Mouse (Mus musculus) liver, postnatal 0 days (tissue): Measurements from ENCODE around the gene Gm44502. TPM values are rescaled to one million over a fixed set of nuclear protein-coding genes. Genes with fewer than 3 reads are reported as not detected.

Experiments
- ATAC-seq: fragments of 200-750 bp; cut with Nextera tagmentation; 2 replicates; pipeline ENCODE4 v1.8.0; 2017; ENCODE audit warnings: mild to moderate bottlenecking, moderate library complexity
- DNase-seq: peaks from one replicate; pipeline ENCODE4 v3.0.0-alpha.2; 2016
- H3K27ac ChIP-seq: fragments of 300-500 bp; sonication (generic); 2 replicates; pipeline ENCODE4 v1.5.1; 2014; ENCODE audit warnings: antibody characterized with exemption, moderate library complexity, mild to moderate bottlenecking, low read depth
- H3K27me3 ChIP-seq: fragments of 300-500 bp; sonication (generic); 2 replicates; pipeline ENCODE4 v1.6.1; 2014; ENCODE audit warnings: low read length, control low read depth, mixed read lengths; ENCODE audit not compliant: insufficient read depth
- H3K36me3 ChIP-seq: fragments of 300-500 bp; sonication (generic); replicated peaks from 2 replicates; pipeline ENCODE4 v1.6.1; 2014; ENCODE audit warnings: mild to moderate bottlenecking, control low read depth, low read length, moderate library complexity, mixed read lengths; ENCODE audit not compliant: insufficient read depth
- H3K4me1 ChIP-seq: fragments of 300-500 bp; sonication (generic); 2 replicates; pipeline ENCODE4 v1.6.1; 2014; ENCODE audit warnings: antibody characterized with exemption, mild to moderate bottlenecking, control low read depth; ENCODE audit not compliant: insufficient read depth
- H3K4me2 ChIP-seq: fragments of 300-500 bp; sonication (generic); 2 replicates; pipeline ENCODE4 v1.6.1; 2014; ENCODE audit warnings: low read depth, mild to moderate bottlenecking, low read length, moderate library complexity, mixed read lengths
- H3K4me3 ChIP-seq: fragments of 300-500 bp; sonication (generic); 2 replicates; pipeline ENCODE4 v1.5.1; 2014; ENCODE audit warnings: low read depth, low read length
- H3K9ac ChIP-seq: fragments of 300-500 bp; sonication (generic); replicated peaks from 2 replicates; pipeline ENCODE4 v1.6.1; 2014; ENCODE audit warnings: mild to moderate bottlenecking, moderate library complexity
- H3K9me3 ChIP-seq: fragments of 300-500 bp; sonication (generic); 2 replicates; pipeline ENCODE4 v1.6.1; 2016; ENCODE audit warnings: mild to moderate bottlenecking, control low read depth, low read length, mixed read lengths
- CTCF ChIP-seq: sonication (generic); IDR thresholded peaks from 2 replicates; pipeline ENCODE4 v1.5.1; 2016; ENCODE audit warnings: antibody characterized with exemption, low read depth
- EP300 ChIP-seq: IDR thresholded peaks from 2 replicates; pipeline ENCODE4 v1.6.1; 2016; ENCODE audit warnings: antibody characterized with exemption, low read depth, mild to moderate bottlenecking
- WGBS: fragments of 180-500 bp; shearing (Covaris S2); extraction: QIAGEN DNeasy Blood & Tissue Kit; methylation state at CpG from one replicate; pipeline ENCODE4 v1.1.7; 2014; ENCODE audit not compliant: insufficient replicate concordance; 5-methylcytosine and 5-hydroxymethylcytosine counted together
- polyA plus RNA-seq: library from polyadenylated mRNA; unstranded; fragments of >200 nt; fragmentation: Nextera tagmentation; extraction: Ambion mirVana; gene quantifications from 2 replicates; pipeline ENCODE4 v1.2.1, GENCODE M21; 2015

The Gm44502 gene
- polyA plus RNA-seq, 1 experiment from 2014 or later = not detected

DNA sequence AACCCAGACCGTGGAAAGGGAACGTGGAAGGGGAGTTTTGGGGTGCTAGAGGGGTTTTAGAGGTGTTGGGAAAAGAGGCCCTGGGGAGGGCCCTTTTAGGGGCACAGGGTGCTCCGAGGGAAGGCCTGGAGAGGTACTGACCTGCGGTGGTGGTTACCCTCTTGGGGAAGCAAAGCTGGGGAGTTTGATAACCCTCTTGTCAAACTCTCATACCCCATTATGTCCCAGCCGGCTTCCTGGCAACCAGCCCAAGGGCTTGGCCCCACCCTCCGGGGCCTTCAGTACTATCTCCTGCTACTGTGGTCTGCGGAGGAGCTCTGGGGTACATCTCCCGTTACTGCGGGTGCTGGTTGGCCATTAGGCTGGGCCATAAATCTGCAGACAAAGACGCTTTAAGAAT is 50.1 kb downstream of the Gm44502 start:
- WGBS = 7% methylated on average over 10 of the region's 10 CpGs
- peaks cover 27% of the 10 kb centered on the region for H3K27me3 ChIP-seq
- DNase-seq (peak; percentile 69), ATAC-seq (peak; percentile 31)
- no peaks in the 10 kb centered on the region for H3K36me3 ChIP-seq
- peaks cover 22% of the 10 kb centered on the region for H3K4me1 ChIP-seq
- TF ChIP-seq EP300 (no peak), CTCF (no peak)
- peak overlapping the region; percentile 22; the same call in 1 of the 2 replicates for H3K27ac ChIP-seq
- H3K4me3 ChIP-seq = peak overlapping the region; percentile 36
- H3K9ac ChIP-seq = peak overlapping the region; percentile 13; the same call in 1 of the 2 replicates
- peak overlapping the region; percentile 74 for H3K4me2 ChIP-seq
- H3K9me3 ChIP-seq = no peaks in the 10 kb centered on the region

DNA sequence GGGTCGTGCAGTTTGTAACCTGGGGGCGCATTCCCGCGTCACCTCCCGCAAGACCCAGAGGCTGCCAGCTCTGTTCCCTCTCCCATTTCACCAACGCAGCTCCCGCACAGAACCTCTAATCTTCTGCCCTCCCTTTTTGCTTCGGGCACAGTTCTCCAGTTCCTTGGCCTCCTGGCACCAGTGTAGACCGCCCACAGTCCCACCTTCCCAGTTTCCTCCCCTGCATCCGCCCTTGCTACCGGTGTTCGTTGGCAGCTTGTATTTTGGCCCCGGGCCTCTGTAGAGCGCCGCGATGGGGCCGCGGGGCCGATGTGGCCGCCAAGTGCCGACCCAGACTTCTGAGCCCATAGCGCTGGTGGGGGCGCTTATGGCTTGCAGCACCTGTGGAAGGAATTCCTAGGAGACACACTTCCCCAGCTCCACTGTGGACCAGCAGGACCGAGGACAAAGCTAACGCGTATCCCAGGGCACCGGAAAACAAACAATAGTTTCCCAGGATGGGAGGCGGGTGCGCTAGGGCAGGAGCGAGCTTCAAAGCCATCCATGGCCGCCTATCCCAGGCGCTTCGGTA is 50.6 kb downstream of the Gm44502 start, which contains the start of gene Odf3b:
TSS of gene Odf3b (minus strand) at position 452 of the 571 bp plus-strand sequence.
- Histone ChIP-seq H3K4me1 (peaks cover 25% of the 10 kb centered on the region), H3K36me3 (no peaks in the 10 kb centered on the region), H3K9ac (peak within 1 kb of the TSS; percentile 13), H3K4me3 (peak within 1 kb of the TSS; percentile 36), H3K4me2 (peak within 1 kb of the TSS; percentile 74), H3K27me3 (peaks cover 27% of the 10 kb centered on the region), H3K9me3 (no peaks in the 10 kb centered on the region), H3K27ac (peak within 1 kb of the TSS; percentile 22; the same call in 1 of the 2 replicates)
- peak; percentile 36 for DNase-seq
- ATAC-seq = peak; percentile 11; the same call in 1 of the 2 replicates
- 2% methylated on average over 33 of the region's 33 CpGs for WGBS
- 0 out of 2 replicates have a peak, but pooled peaks have one; percentile 2 for TF ChIP-seq CTCF
- TF ChIP-seq EP300 = no peak

DNA sequence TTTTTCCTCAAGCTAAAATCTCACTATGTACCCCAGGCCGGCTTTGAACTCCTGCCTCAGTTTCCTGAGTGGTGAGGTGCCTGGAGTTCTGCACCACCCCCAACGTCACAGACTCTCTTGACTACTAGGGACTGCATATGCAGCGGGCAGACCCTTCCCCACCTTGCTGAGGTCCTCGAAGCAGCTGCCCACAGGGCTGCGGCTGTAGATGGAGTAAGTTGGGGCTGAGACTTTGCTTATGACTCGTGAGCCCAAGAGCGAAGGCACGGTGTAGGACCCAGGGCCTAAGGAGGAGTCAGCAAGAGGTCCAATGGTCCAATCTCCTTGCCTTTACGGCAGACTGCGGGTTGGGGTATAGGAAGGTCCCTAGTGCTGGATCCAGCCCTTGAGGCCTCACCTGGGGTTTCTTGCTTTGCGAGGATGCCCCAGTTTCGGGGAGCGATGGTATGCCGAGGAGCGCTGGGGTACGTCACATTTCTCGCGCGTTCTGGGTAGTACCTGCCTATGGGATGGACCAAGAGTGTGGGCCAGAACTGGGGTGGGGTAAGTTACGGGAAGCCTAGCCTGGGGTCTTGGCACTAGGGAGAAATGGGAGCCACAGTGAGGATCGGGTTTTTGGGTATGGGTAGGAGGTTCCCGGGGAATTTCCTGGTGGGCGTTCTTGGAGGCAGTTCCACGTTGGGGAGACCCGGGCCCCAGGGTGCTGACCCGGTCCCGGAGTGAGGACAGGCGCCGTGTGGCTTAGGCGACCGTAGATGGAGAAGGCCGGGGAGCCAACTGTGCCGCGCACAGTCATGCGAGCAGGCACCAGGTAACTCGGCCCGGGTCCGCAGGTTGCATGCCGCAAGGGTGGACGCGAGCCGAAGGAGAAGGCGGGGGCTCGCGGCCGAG is 51.3 kb downstream of the Gm44502 start:
- Histone ChIP-seq H3K27ac (no peak overlapping the region), H3K4me2 (peak overlapping the region; percentile 74), H3K4me3 (peak overlapping the region; percentile 36), H3K4me1 (peaks cover 26% of the 10 kb centered on the region), H3K9me3 (no peaks in the 10 kb centered on the region), H3K9ac (peak overlapping the region; percentile 13), H3K27me3 (peaks cover 27% of the 10 kb centered on the region), H3K36me3 (no peaks in the 10 kb centered on the region)
- DNase-seq = no peak
- WGBS = 19% methylated on average over 46 of the region's 46 CpGs
- TF ChIP-seq CTCF (no peak), EP300 (no peak)
- no peak for ATAC-seq

- Histone ChIP-seq H3K36me3 (peaks cover 3% of the 10 kb centered on the region), H3K4me1 (peaks cover 33% of the 10 kb centered on the region), H3K4me3 (no peak overlapping the region), H3K27me3 (peaks cover 27% of the 10 kb centered on the region), H3K27ac (no peak overlapping the region), H3K9ac (peak overlapping the region; percentile 16; the same call in 1 of the 2 replicates), H3K9me3 (no peaks in the 10 kb centered on the region), H3K4me2 (peak overlapping the region; percentile 29)
- 15% methylated on average over 18 of the region's 18 CpGs for WGBS
- ATAC-seq = no peak
- TF ChIP-seq EP300 = no peak
- TF ChIP-seq CTCF = no peak
- no peak for DNase-seq
Observed at GRCm38 (mm10) chr15:89377362-89377761, 52.1 kb downstream of the Gm44502 start.

DNA sequence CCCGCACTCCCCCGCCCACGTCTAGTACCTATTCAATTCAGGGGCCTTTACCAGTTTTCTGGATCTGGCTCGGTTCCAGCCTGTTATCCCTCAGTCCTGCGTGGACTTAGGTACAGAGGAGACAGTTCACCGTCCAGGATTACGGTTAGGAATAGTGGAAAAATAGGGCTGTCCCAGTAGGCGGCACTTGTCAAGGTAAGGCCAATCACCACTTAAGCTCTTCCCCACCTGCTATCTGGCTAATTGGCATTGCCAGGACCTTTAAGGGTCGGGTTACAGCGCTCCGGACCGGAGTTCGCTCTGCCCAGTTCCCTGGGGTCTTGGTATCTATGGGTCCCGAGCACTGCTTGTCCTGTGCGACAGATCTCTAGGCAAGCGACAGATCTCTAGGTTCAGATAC is 52.5 kb downstream of the Gm44502 start, which contains the start of gene Tymp:
TSS of gene Tymp (minus strand) at position 83 of the 400 bp plus-strand sequence.
- H3K4me1 ChIP-seq = peaks cover 33% of the 10 kb centered on the region
- H3K4me3 ChIP-seq = no peak within 1 kb of the TSS
- peak within 1 kb of the TSS; percentile 7; the same call in 1 of the 2 replicates for H3K27ac ChIP-seq
- peak within 1 kb of the TSS; percentile 16; the same call in 1 of the 2 replicates for H3K9ac ChIP-seq
- peaks cover 27% of the 10 kb centered on the region for H3K27me3 ChIP-seq
- H3K4me2 ChIP-seq = peak within 1 kb of the TSS; percentile 29
- TF ChIP-seq EP300 (no peak), CTCF (no peak)
- 48% methylated on average over 16 of the region's 16 CpGs for WGBS
- peaks cover 7% of the 10 kb centered on the region for H3K36me3 ChIP-seq
- DNase-seq (no peak), ATAC-seq (no peak)
- no peaks in the 10 kb centered on the region for H3K9me3 ChIP-seq

DNA sequence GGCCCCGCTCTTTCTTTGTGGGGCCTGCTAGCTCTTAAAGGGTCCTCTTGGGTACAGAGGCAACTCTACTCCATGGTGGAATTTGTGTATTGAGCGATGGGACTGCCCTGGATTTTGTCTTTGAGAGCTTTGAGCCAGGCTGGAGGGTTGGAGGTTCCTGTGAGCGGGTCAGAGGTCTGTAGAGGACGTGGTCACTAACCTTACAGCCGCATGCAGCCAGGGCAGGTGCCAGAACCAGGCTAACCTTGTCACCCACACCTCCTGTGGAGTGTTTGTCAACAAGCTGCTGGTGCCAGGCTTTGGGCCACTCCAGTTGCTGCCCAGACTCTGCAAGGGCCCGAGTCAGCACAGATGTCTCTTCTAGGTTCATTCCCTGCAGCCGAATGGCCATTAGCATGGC is 53.5 kb downstream of the Gm44502 start:
- DNase-seq (no peak), ATAC-seq (no peak)
- Histone ChIP-seq H3K4me1 (peaks cover 33% of the 10 kb centered on the region), H3K9ac (no peak overlapping the region; the same call in 1 of the 2 replicates), H3K4me2 (no peak overlapping the region), H3K27me3 (peaks cover 27% of the 10 kb centered on the region), H3K4me3 (no peak overlapping the region), H3K27ac (peak overlapping the region; percentile 7; the same call in 1 of the 2 replicates), H3K9me3 (no peaks in the 10 kb centered on the region), H3K36me3 (peaks cover 17% of the 10 kb centered on the region)
- 74% methylated on average over 7 of the region's 7 CpGs for WGBS
- TF ChIP-seq EP300 = no peak
- no peak for TF ChIP-seq CTCF
